Mouse (Mus musculus): ENCODE results near the gene Senp1. TPM values are rescaled to one million over a fixed set of nuclear protein-coding genes. Genes with fewer than 3 reads are reported as not detected.

The Senp1 gene
- polyA plus RNA-seq (2015; fragmentation: Nextera tagmentation; extraction: Ambion mirVana) = 16.7 and 19.0 TPM in 2 replicates

DNA sequence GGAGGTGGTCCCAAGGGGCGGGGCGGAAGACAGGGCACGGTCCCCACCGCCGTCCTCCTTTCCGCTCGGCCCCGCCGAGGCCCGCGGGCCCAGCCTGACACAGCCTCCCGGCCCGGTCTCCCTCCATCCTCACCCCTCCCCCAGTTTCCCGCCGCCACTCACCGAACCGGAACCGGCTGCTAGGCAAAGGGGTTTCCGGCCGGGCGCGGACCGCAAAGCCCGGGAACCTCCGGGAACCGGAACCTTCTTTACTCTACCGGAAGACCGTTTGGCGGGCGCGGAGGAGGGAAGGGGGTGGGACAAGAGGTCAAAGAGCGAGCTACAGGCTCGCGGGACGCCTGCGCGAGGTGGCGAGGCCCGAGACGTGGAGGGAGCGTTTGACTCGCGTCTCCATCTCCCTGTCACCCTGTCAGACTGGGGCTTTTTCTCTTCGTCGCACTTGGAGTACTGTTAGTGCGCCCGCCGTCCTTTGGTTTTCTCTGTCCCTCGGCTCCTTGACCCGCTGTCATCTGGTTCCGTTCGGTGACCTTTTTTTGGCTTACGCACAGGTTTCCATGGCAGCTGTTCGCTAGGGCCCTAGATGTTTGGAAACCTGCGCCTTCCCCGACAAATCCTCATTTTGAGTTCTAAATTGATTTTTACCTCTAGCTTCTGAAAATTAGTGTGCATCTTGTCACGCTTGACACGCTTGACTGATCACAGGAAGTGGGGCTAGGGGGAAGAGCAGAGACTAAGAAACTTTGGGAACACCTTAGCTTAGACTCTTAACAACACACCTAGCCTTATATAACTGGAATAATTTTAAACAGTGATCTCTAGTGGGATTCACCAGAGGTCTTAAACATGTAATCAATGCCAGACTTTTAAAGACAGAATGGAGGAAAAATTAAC, at the start of gene Senp1:
Senp1 (minus strand) TSS at position 624 of the 891 bp plus-strand sequence.
- ATAC-seq (replicated peaks; ENCODE audit: insufficient number of reproducible peaks, insufficient read depth, low FRiP score, low read depth) = peak; percentile 88
- peaks cover 17% of the 10 kb centered on the region for H3K4me1 ChIP-seq (replicated peaks)
- H3K4me3 ChIP-seq = peak within 1 kb of the TSS; percentile 99
- peak within 1 kb of the TSS; percentile 99 for H3K27ac ChIP-seq
- peak within 1 kb of the TSS; percentile 73 for H3K4me2 ChIP-seq
- no peaks in the 10 kb centered on the region for H3K36me3 ChIP-seq
- H3K27me3 ChIP-seq = no peaks in the 10 kb centered on the region
- WGBS = under 1% methylated on average over 53 of the region's 58 CpGs
- H3K9ac ChIP-seq = peak within 1 kb of the TSS; percentile 90
- no peaks in the 10 kb centered on the region for H3K9me3 ChIP-seq (replicated peaks)

DNA sequence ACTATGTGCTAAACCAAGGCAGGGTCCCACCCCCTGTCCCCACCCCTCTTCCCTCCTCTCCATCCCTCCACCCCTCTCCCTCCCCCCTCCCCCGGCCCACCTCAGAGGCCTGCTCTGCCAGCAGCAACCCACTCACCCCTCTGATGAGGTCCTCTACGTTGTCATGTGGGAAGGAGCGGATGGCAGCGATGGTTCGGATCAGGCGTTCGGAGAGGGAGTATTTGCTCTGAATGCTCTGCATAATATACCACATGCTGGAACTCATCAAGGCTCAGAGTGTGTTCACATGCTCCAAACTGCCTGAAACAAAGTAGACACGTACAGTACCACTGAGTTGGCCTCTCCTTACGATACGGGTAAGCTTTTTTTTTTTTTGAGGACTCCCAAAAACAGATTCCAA, 49.0 kb upstream of the Senp1 start:
- ATAC-seq (replicated peaks; ENCODE audit: insufficient number of reproducible peaks, insufficient read depth, low FRiP score, low read depth) = no peak
- no peaks in the 10 kb centered on the region for H3K9me3 ChIP-seq (replicated peaks)

DNA sequence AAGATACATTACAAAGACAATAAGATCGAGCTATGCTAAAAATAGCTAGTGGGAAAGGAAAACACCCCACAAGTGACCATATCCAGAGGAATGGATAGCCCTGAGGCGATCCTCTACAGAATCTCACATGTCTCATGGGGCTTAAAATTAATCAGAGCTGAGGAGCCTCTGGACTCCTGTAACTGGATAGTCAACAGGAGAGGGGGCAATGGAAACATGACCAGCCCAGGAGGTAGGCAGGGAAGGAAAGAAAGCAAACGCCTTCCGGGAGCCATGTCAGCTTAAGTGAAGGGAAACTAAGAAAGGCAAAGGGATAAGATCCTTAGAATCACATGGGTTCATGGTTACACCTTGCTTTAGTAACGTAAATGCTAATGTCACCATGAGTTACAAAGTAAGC, 47.3 kb upstream of the Senp1 start:
- no peaks in the 10 kb centered on the region for H3K27me3 ChIP-seq
- H3K4me3 ChIP-seq = no peak overlapping the region
- WGBS = 78% methylated on average over 5 of the region's 5 CpGs
- H3K36me3 ChIP-seq = peaks cover 60% of the 10 kb centered on the region
- no peak overlapping the region for H3K9ac ChIP-seq
- H3K9me3 ChIP-seq (replicated peaks) = no peaks in the 10 kb centered on the region
- H3K4me2 ChIP-seq = no peak overlapping the region
- H3K4me1 ChIP-seq (replicated peaks) = peaks cover 11% of the 10 kb centered on the region
- no peak for ATAC-seq (replicated peaks; ENCODE audit: insufficient number of reproducible peaks, insufficient read depth, low FRiP score, low read depth)
- H3K27ac ChIP-seq = no peak overlapping the region

More for the DNA sequence above, 49.0 kb upstream of the Senp1 start:
- 83% methylated on average over 10 of the region's 10 CpGs for WGBS
- Histone ChIP-seq H3K4me1 (replicated peaks) (peaks cover 11% of the 10 kb centered on the region), H3K27ac (no peak overlapping the region), H3K9ac (no peak overlapping the region), H3K36me3 (peaks cover 45% of the 10 kb centered on the region), H3K4me3 (no peak overlapping the region), H3K27me3 (no peaks in the 10 kb centered on the region), H3K4me2 (no peak overlapping the region)

GRCm38 (mm10) chr15:98139763-98140162, 46.2 kb upstream of the Senp1 start:
- WGBS = 85% methylated on average over 7 of the region's 7 CpGs
- Histone ChIP-seq H3K9me3 (replicated peaks) (no peaks in the 10 kb centered on the region), H3K4me1 (replicated peaks) (peaks cover 10% of the 10 kb centered on the region), H3K36me3 (peaks cover 71% of the 10 kb centered on the region), H3K4me2 (no peak overlapping the region), H3K27me3 (no peaks in the 10 kb centered on the region), H3K27ac (no peak overlapping the region), H3K4me3 (no peak overlapping the region), H3K9ac (no peak overlapping the region)
- no peak for ATAC-seq (replicated peaks; ENCODE audit: insufficient number of reproducible peaks, insufficient read depth, low FRiP score, low read depth)

DNA sequence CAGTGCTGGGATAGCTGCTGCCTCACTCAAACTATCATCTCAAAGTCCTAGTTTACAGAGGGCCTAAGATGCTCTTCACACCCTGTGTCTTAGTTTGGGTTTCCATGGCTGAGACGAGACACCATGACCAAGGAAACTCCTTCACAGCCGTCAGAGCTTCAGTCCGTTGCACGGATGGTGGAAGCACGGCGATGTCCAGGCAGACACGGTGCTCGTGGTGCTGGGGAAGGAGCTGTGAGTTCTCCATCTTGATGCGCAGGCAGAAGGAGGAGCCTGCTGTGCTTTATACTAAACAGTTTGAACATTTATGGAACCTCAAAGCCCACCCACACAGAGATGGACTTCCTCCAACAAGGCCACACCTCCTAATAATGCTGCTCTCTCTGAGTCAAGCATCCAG, 43.3 kb upstream of the Senp1 start:
- no peak overlapping the region for H3K4me2 ChIP-seq
- 0 out of 2 replicates have a peak, but pooled peaks cover 2% of the 10 kb centered on the region for H3K4me1 ChIP-seq (replicated peaks)
- H3K4me3 ChIP-seq = no peak overlapping the region
- H3K27ac ChIP-seq = no peak overlapping the region
- no peaks in the 10 kb centered on the region for H3K27me3 ChIP-seq
- H3K9ac ChIP-seq = no peak overlapping the region
- peaks cover 91% of the 10 kb centered on the region for H3K36me3 ChIP-seq
- no peaks in the 10 kb centered on the region for H3K9me3 ChIP-seq (replicated peaks)
- ATAC-seq (replicated peaks; ENCODE audit: insufficient number of reproducible peaks, insufficient read depth, low FRiP score, low read depth) = no peak
- WGBS = 88% methylated on average over 9 of the region's 9 CpGs

- peaks cover 90% of the 10 kb centered on the region for H3K36me3 ChIP-seq
- no peak for ATAC-seq (replicated peaks; ENCODE audit: insufficient number of reproducible peaks, insufficient read depth, low FRiP score, low read depth)
Observed at GRCm38 (mm10) chr15:98135671-98136070, 42.1 kb upstream of the Senp1 start.

GRCm38 (mm10) chr15:98134666-98135065, 41.1 kb upstream of the Senp1 start:
- 0 out of 2 replicates have a peak, but pooled peaks cover 2% of the 10 kb centered on the region for H3K4me1 ChIP-seq (replicated peaks)
- H3K27ac ChIP-seq = no peak overlapping the region
- WGBS = 79% methylated on average over 3 of the region's 3 CpGs
- H3K27me3 ChIP-seq = no peaks in the 10 kb centered on the region
- ATAC-seq (replicated peaks; ENCODE audit: insufficient number of reproducible peaks, insufficient read depth, low FRiP score, low read depth) = no peak
- peaks cover 90% of the 10 kb centered on the region for H3K36me3 ChIP-seq
- H3K9ac ChIP-seq = no peak overlapping the region
- no peaks in the 10 kb centered on the region for H3K9me3 ChIP-seq (replicated peaks)
- no peak overlapping the region for H3K4me2 ChIP-seq
- no peak overlapping the region for H3K4me3 ChIP-seq

More at GRCm38 (mm10) chr15:98135671-98136070, 42.1 kb upstream of the Senp1 start:
- Histone ChIP-seq H3K27ac (no peak overlapping the region), H3K9ac (no peak overlapping the region), H3K4me3 (no peak overlapping the region), H3K27me3 (no peaks in the 10 kb centered on the region), H3K9me3 (replicated peaks) (no peaks in the 10 kb centered on the region), H3K4me2 (no peak overlapping the region), H3K4me1 (replicated peaks) (0 out of 2 replicates have a peak, but pooled peaks cover 2% of the 10 kb centered on the region)
- 93% methylated on average over 13 of the region's 13 CpGs for WGBS

DNA sequence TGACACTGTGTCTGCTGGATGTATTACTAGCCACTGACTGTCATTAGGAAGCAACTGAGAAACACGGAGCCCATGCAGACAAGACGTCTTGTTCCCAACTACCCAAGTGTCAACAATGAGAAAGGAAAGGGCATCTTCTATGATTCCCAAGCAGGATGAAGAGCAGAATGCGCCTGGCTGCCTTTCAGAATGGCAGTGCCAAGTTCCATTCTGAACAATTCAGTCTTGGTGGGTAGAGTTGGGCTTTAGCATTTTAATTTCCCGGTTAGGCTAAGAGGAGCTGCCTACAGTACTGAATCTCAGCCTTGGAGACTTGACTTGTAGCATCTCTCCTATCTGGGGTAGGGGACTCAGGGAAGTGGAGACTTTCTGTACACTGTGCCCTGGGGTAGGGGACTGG, 40.5 kb upstream of the Senp1 start:
- 93% methylated on average over 4 of the region's 4 CpGs for WGBS
- Histone ChIP-seq H3K27me3 (no peaks in the 10 kb centered on the region), H3K4me2 (no peak overlapping the region), H3K36me3 (peaks cover 89% of the 10 kb centered on the region), H3K9ac (no peak overlapping the region), H3K4me1 (replicated peaks) (no peaks in the 10 kb centered on the region), H3K4me3 (no peak overlapping the region), H3K27ac (no peak overlapping the region), H3K9me3 (replicated peaks) (no peaks in the 10 kb centered on the region)
- no peak for ATAC-seq (replicated peaks; ENCODE audit: insufficient number of reproducible peaks, insufficient read depth, low FRiP score, low read depth)

DNA sequence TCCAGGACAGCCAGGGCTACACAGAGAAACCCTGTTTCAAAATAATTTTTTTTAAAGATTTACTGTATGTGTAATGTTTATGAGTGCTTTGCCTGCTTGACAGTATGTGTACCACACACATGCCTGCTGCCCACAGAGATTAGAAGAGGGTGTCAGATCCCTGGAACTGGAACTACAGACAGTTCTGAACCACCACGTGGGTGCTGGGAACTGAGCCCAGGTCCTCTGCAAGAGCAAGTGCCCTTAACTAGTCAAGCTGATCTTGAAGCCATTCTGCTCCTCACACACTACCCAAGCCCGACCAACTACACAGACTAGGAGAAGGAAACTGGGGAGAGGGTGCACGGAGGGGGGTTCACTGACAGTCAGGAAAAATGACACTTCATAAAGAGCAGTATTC, 39.9 kb upstream of the Senp1 start:
- no peaks in the 10 kb centered on the region for H3K9me3 ChIP-seq (replicated peaks)
- H3K36me3 ChIP-seq = peaks cover 90% of the 10 kb centered on the region
- WGBS = 93% methylated on average over 3 of the region's 3 CpGs

DNA sequence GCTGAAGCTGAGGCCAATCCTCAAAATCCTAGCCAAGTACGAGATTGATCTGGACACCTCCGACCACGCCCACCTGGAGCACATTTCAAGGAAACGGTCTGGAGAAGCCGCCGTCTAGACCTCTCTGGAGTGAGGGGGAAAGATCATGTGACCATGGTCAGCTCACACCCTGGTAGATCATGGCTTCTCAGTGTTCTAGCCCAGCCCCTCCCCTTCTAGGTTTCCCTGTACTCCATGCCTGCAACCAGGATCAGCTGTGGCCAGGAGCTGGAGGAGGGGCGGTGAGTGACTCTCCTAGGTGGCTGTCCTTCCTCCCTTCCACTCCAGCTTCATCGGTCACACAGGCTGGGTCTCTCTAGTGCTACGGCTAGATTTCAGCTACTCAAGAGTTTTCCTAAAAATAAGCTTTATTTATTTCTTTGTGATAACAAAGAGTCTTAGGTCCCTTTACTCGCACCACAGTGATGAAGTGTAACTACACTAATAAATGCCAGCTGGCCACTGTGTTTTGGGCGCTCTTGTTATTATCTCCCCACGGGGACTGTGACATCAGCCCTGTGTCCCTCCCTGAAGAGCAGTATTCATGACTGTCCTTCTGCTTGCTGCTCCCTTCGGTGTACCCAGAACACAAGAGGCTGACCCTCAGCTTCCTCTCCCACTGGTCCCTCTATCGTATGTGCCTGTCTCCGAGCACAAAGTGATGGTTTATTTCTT, 38.6 kb upstream of the Senp1 start:
- WGBS = 74% methylated on average over 15 of the region's 15 CpGs
- H3K27ac ChIP-seq = no peak overlapping the region
- H3K4me3 ChIP-seq = no peak overlapping the region
- H3K4me1 ChIP-seq (replicated peaks) = no peaks in the 10 kb centered on the region
- H3K36me3 ChIP-seq = peaks cover 93% of the 10 kb centered on the region
- ATAC-seq (replicated peaks; ENCODE audit: insufficient number of reproducible peaks, insufficient read depth, low FRiP score, low read depth) = no peak
- no peaks in the 10 kb centered on the region for H3K9me3 ChIP-seq (replicated peaks)
- no peak overlapping the region for H3K9ac ChIP-seq
- H3K4me2 ChIP-seq = no peak overlapping the region
- H3K27me3 ChIP-seq = no peaks in the 10 kb centered on the region

More for the DNA sequence above, 39.9 kb upstream of the Senp1 start:
- H3K27ac ChIP-seq = no peak overlapping the region
- no peaks in the 10 kb centered on the region for H3K27me3 ChIP-seq
- H3K4me2 ChIP-seq = no peak overlapping the region
- H3K4me1 ChIP-seq (replicated peaks) = no peaks in the 10 kb centered on the region
- no peak for ATAC-seq (replicated peaks; ENCODE audit: insufficient number of reproducible peaks, insufficient read depth, low FRiP score, low read depth)
- no peak overlapping the region for H3K4me3 ChIP-seq
- H3K9ac ChIP-seq = no peak overlapping the region

GRCm38 (mm10) chr15:98131451-98131850, 37.9 kb upstream of the Senp1 start:
- H3K27ac ChIP-seq = no peak overlapping the region
- no peak overlapping the region for H3K4me3 ChIP-seq
- H3K27me3 ChIP-seq = no peaks in the 10 kb centered on the region
- ATAC-seq (replicated peaks; ENCODE audit: insufficient number of reproducible peaks, insufficient read depth, low FRiP score, low read depth) = no peak
- no peaks in the 10 kb centered on the region for H3K4me1 ChIP-seq (replicated peaks)
- no peaks in the 10 kb centered on the region for H3K9me3 ChIP-seq (replicated peaks)
- peaks cover 93% of the 10 kb centered on the region for H3K36me3 ChIP-seq
- H3K9ac ChIP-seq = no peak overlapping the region
- 91% methylated on average over 7 of the region's 7 CpGs for WGBS
- no peak overlapping the region for H3K4me2 ChIP-seq
